Mouse (Mus musculus) c-Kit-negative CD71-positive TER-119-positive erythroid progenitor cells, embryonic 14.5 days (primary cell): ENCODE data around the gene Carm1.
A peak's percentile ranks its signal among the peaks of the same experiment; 100 is the strongest.

Experiments used
- DNase-seq: peaks from one replicate; pipeline ENCODE4 v3.0.0-alpha.2; 2013; ENCODE audit warnings: low read depth, low spot score

The Carm1 gene

GRCm38 (mm10) chr9:21614864-21615616 is 68.3 kb downstream of the Carm1 start:
- no peak for DNase-seq

- peak; percentile 88 for DNase-seq
Measured at GRCm38 (mm10) chr9:21615617-21616231, 69.0 kb downstream of the Carm1 start, which contains the start of gene Smarca4. TSS of gene Smarca4 (plus strand) at chr9:21616169.

GRCm38 (mm10) chr9:21616232-21616781 is 69.6 kb downstream of the Carm1 start:
- DNase-seq = peak; percentile 41

GRCm38 (mm10) chr9:21617066-21617465 is 70.4 kb downstream of the Carm1 start:
- peak; percentile 27 for DNase-seq

- no peak for DNase-seq
Measured at GRCm38 (mm10) chr9:21620229-21620628, 73.5 kb downstream of the Carm1 start.

GRCm38 (mm10) chr9:21622676-21623075 is 76.0 kb downstream of the Carm1 start:
- DNase-seq = no peak

- DNase-seq = no peak
Measured at GRCm38 (mm10) chr9:21625342-21626339, 78.9 kb downstream of the Carm1 start.

GRCm38 (mm10) chr9:21626571-21626970 is 79.9 kb downstream of the Carm1 start:
- no peak for DNase-seq

GRCm38 (mm10) chr9:21627145-21627795 is 80.6 kb downstream of the Carm1 start:
- no peak for DNase-seq

- peak; percentile 20 for DNase-seq
Measured at GRCm38 (mm10) chr9:21630673-21631072, 84.0 kb downstream of the Carm1 start.

GRCm38 (mm10) chr9:21633106-21633505 is 86.4 kb downstream of the Carm1 start:
- no peak for DNase-seq

- no peak for DNase-seq
Measured at GRCm38 (mm10) chr9:21635639-21636038, 88.9 kb downstream of the Carm1 start.

- no peak for DNase-seq
Measured at GRCm38 (mm10) chr9:21639031-21639430, 92.3 kb downstream of the Carm1 start.
